Mouse (Mus musculus): ENCODE results near the gene Ptprcap. TPM values are rescaled to one million over a fixed set of nuclear protein-coding genes. Genes with fewer than 3 reads are reported as not detected.
A peak's percentile ranks its signal among the peaks of the same experiment; 100 is the strongest.

The Ptprcap gene
- total and polyA plus RNA-seq, 3 experiments = 1.1 to 6.4 (median 1.7) TPM

- Histone ChIP-seq H3K4me3 (no peak overlapping the region), H3K36me3 (ENCODE audit: control insufficient read depth, insufficient read depth, low read length) (peaks cover 12% of the 10 kb centered on the region), H3K4me1 (ENCODE audit: control insufficient read depth, insufficient read depth, low read length) (peaks cover 10% of the 10 kb centered on the region), H3K27ac (no peak overlapping the region), H3K9ac (ENCODE audit: low read depth, low read length) (no peak overlapping the region), H3K27me3 (ENCODE audit: control insufficient read depth, insufficient read depth, low read length) (no peaks in the 10 kb centered on the region), H3K79me2 (replicated peaks; ENCODE audit: control insufficient read depth, insufficient read depth, low read length) (peaks cover 5% of the 10 kb centered on the region; the same call in 1 of the 2 replicates)
- intact Hi-C loops (cut with DNase I) = no loop called here
- TF ChIP-seq CTCF (IDR thresholded peaks at IDR 0.05) (no peak), EP300 (IDR thresholded peaks at IDR 0.05; ENCODE audit: insufficient read depth, low read depth, low read length) (no peak), POLR2A (IDR thresholded peaks at IDR 0.05; ENCODE audit: insufficient read depth, low read depth, low read length) (no peak)
- no peak for DNase-seq
- WGBS = 81% methylated on average over 12 of the region's 12 CpGs
Measured at GRCm38 (mm10) chr19:4194776-4195650, 41.6 kb downstream of the Ptprcap start.

- TF ChIP-seq EP300 (IDR thresholded peaks at IDR 0.05; ENCODE audit: insufficient read depth, low read depth, low read length) (no peak), POLR2A (IDR thresholded peaks at IDR 0.05; ENCODE audit: insufficient read depth, low read depth, low read length) (no peak)
- no peak overlapping the region for H3K9ac ChIP-seq (ENCODE audit: low read depth, low read length)
- no peak for DNase-seq
- no peak overlapping the region for H3K27ac ChIP-seq
- no peaks in the 10 kb centered on the region for H3K27me3 ChIP-seq (ENCODE audit: control insufficient read depth, insufficient read depth, low read length)
- H3K36me3 ChIP-seq (ENCODE audit: control insufficient read depth, insufficient read depth, low read length) = peaks cover 12% of the 10 kb centered on the region
- H3K79me2 ChIP-seq (replicated peaks; ENCODE audit: control insufficient read depth, insufficient read depth, low read length) = peaks cover 5% of the 10 kb centered on the region; the same call in 1 of the 2 replicates
- intact Hi-C loops (cut with DNase I) = no loop called here
- H3K4me3 ChIP-seq = no peak overlapping the region
- peaks cover 15% of the 10 kb centered on the region for H3K4me1 ChIP-seq (ENCODE audit: control insufficient read depth, insufficient read depth, low read length)
- 24% methylated on average over 2 of the region's 2 CpGs for WGBS
Measured at GRCm38 (mm10) chr19:4196048-4196447, 42.6 kb downstream of the Ptprcap start.

GRCm38 (mm10) chr19:4196548-4196947 lies 43.1 kb downstream of the Ptprcap start:
- DNase-seq = peak; percentile 51 to 64
- peak; percentile 34; the same call in 1 of the 2 replicates for TF ChIP-seq POLR2A (IDR thresholded peaks at IDR 0.05; ENCODE audit: insufficient read depth, low read depth, low read length)
- TF ChIP-seq EP300 (IDR thresholded peaks at IDR 0.05; ENCODE audit: insufficient read depth, low read depth, low read length) = no peak
- H3K27me3 ChIP-seq (ENCODE audit: control insufficient read depth, insufficient read depth, low read length) = no peaks in the 10 kb centered on the region
- intact Hi-C loops (cut with DNase I) = no loop called here
- peaks cover 12% of the 10 kb centered on the region for H3K4me1 ChIP-seq (ENCODE audit: control insufficient read depth, insufficient read depth, low read length)
- no peak overlapping the region for H3K4me3 ChIP-seq
- H3K79me2 ChIP-seq (replicated peaks; ENCODE audit: control insufficient read depth, insufficient read depth, low read length) = peaks cover 5% of the 10 kb centered on the region; the same call in 1 of the 2 replicates
- WGBS = 16% methylated on average over 5 of the region's 5 CpGs
- H3K27ac ChIP-seq = no peak overlapping the region
- H3K9ac ChIP-seq (ENCODE audit: low read depth, low read length) = no peak overlapping the region
- peaks cover 12% of the 10 kb centered on the region for H3K36me3 ChIP-seq (ENCODE audit: control insufficient read depth, insufficient read depth, low read length)

- Histone ChIP-seq H3K27me3 (ENCODE audit: control insufficient read depth, insufficient read depth, low read length) (no peaks in the 10 kb centered on the region), H3K4me3 (no peak overlapping the region), H3K27ac (no peak overlapping the region), H3K9ac (ENCODE audit: low read depth, low read length) (no peak overlapping the region), H3K4me1 (ENCODE audit: control insufficient read depth, insufficient read depth, low read length) (peaks cover 14% of the 10 kb centered on the region), H3K79me2 (replicated peaks; ENCODE audit: control insufficient read depth, insufficient read depth, low read length) (peaks cover 4% of the 10 kb centered on the region; the same call in 1 of the 2 replicates), H3K36me3 (ENCODE audit: control insufficient read depth, insufficient read depth, low read length) (peaks cover 12% of the 10 kb centered on the region)
- intact Hi-C loops (cut with DNase I) = no loop called here
- TF ChIP-seq POLR2A (IDR thresholded peaks at IDR 0.05; ENCODE audit: insufficient read depth, low read depth, low read length) (no peak), CTCF (IDR thresholded peaks at IDR 0.05) (no peak), EP300 (IDR thresholded peaks at IDR 0.05; ENCODE audit: insufficient read depth, low read depth, low read length) (no peak)
- DNase-seq = no peak
- WGBS = 70% methylated on average over 3 of the region's 3 CpGs
Measured at GRCm38 (mm10) chr19:4197180-4197579, 43.8 kb downstream of the Ptprcap start.

GRCm38 (mm10) chr19:4201291-4201909 lies 48.0 kb downstream of the Ptprcap start, which contains the start of gene Rad9a:
Rad9a (minus strand) TSS chr19:4201662.
- H3K4me3 ChIP-seq = peak within 1 kb of the TSS; percentile 76
- peak within 1 kb of the TSS; percentile 74 for H3K9ac ChIP-seq (ENCODE audit: low read depth, low read length)
- H3K79me2 ChIP-seq (replicated peaks; ENCODE audit: control insufficient read depth, insufficient read depth, low read length) = no peaks in the 10 kb centered on the region
- WGBS = under 1% methylated on average over 34 of the region's 34 CpGs
- no peaks in the 10 kb centered on the region for H3K36me3 ChIP-seq (ENCODE audit: control insufficient read depth, insufficient read depth, low read length)
- intact Hi-C loops (cut with DNase I) = loop anchor here (1.0 to 5.0 kb wide), 3 partner anchors 9 to 104 kb away; partner anchors contain the start of genes Aip, Cdk2ap2, Pitpnm1 and Ppp1ca
- H3K4me1 ChIP-seq (ENCODE audit: control insufficient read depth, insufficient read depth, low read length) = peaks cover 13% of the 10 kb centered on the region
- peak; percentile 94 to 97 for DNase-seq
- peak; percentile 97 for TF ChIP-seq POLR2A (IDR thresholded peaks at IDR 0.05; ENCODE audit: insufficient read depth, low read depth, low read length)
- TF ChIP-seq CTCF (IDR thresholded peaks at IDR 0.05) = no peak
- no peak for TF ChIP-seq EP300 (IDR thresholded peaks at IDR 0.05; ENCODE audit: insufficient read depth, low read depth, low read length)
- H3K27ac ChIP-seq = peak within 1 kb of the TSS; percentile 84
- H3K27me3 ChIP-seq (ENCODE audit: control insufficient read depth, insufficient read depth, low read length) = no peaks in the 10 kb centered on the region
